Mouse (Mus musculus): ENCODE results near the gene Zfp949.

DNA sequence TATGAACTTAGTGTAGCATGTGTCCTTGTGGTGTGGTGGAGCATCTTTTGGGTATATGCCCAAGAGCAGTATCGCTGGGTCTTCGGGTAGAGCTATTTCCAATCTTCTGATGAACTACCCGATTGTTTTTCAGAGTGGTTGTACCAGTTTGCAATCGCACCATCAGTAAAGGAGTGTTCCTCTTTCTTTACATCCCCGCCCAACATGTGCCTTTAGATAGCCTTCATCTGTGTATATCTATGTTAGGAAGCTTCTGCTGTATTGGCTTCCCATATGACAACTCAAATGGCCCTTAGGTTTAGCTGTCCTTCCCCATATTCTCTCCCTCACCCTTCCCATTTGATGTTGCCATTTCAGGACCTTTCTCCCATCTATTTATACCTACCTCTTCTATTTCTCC lies 13.7 kb upstream of the Zfp949 start:
- TF ChIP-seq CTCF (IDR thresholded peaks at IDR 0.05; ENCODE audit: low read depth, low read length) (no peak), POLR2A (IDR thresholded peaks at IDR 0.05; ENCODE audit: insufficient read depth, low read length) (no peak)

All from ES-Bruce4 (cell line).